Mouse (Mus musculus): ENCODE results near the gene Isoc2a. TPM values are rescaled to one million over a fixed set of nuclear protein-coding genes. Genes with fewer than 3 reads are reported as not detected.

The Isoc2a gene
- polyA plus RNA-seq, 1 experiment: not detected

GRCm38 (mm10) chr7:4925441-4926381 lies 48.8 kb downstream of the Isoc2a start, which contains the start of gene Ssc5d:
Gene Ssc5d, plus strand, starts transcription at chr7:4925785.
- TF ChIP-seq CTCF (IDR thresholded peaks at IDR 0.05; ENCODE audit: insufficient read depth, low read depth, low read length) (no peak), POLR2A (IDR thresholded peaks at IDR 0.05; ENCODE audit: insufficient read depth, low read depth, low read length) (no peak)
- Histone ChIP-seq H3K4me3 (ENCODE audit: insufficient read depth, low read depth, low read length) (peak within 1 kb of the TSS; percentile 45), H3K27ac (ENCODE audit: insufficient read depth, low read depth, low read length) (peak within 1 kb of the TSS; percentile 99), H3K4me1 (ENCODE audit: control insufficient read depth, insufficient read depth, low read length) (peaks cover 51% of the 10 kb centered on the region)
- 16% methylated on average over 6 of the region's 6 CpGs for WGBS

GRCm38 (mm10) chr7:4926849-4927248 lies 49.9 kb downstream of the Isoc2a start:
- WGBS: 85% methylated on average over 16 of the region's 16 CpGs
- H3K4me3 ChIP-seq (ENCODE audit: insufficient read depth, low read depth, low read length): no peak overlapping the region

GRCm38 (mm10) chr7:4927711-4928110 lies 50.8 kb downstream of the Isoc2a start:
- Histone ChIP-seq H3K4me3 (ENCODE audit: insufficient read depth, low read depth, low read length) (no peak overlapping the region), H3K4me1 (ENCODE audit: control insufficient read depth, insufficient read depth, low read length) (peaks cover 38% of the 10 kb centered on the region), H3K27ac (ENCODE audit: insufficient read depth, low read depth, low read length) (no peak overlapping the region)
- TF ChIP-seq CTCF (IDR thresholded peaks at IDR 0.05; ENCODE audit: insufficient read depth, low read depth, low read length) (no peak), POLR2A (IDR thresholded peaks at IDR 0.05; ENCODE audit: insufficient read depth, low read depth, low read length) (no peak)
- WGBS: 77% methylated on average over 8 of the region's 8 CpGs

More at GRCm38 (mm10) chr7:4926849-4927248, 49.9 kb downstream of the Isoc2a start:
- Histone ChIP-seq H3K27ac (ENCODE audit: insufficient read depth, low read depth, low read length) (no peak overlapping the region), H3K4me1 (ENCODE audit: control insufficient read depth, insufficient read depth, low read length) (peaks cover 40% of the 10 kb centered on the region)
- TF ChIP-seq CTCF (IDR thresholded peaks at IDR 0.05; ENCODE audit: insufficient read depth, low read depth, low read length) (no peak), POLR2A (IDR thresholded peaks at IDR 0.05; ENCODE audit: insufficient read depth, low read depth, low read length) (no peak)

GRCm38 (mm10) chr7:4928323-4928722 lies 51.4 kb downstream of the Isoc2a start:
- no peak overlapping the region for H3K4me3 ChIP-seq (ENCODE audit: insufficient read depth, low read depth, low read length)
- H3K27ac ChIP-seq (ENCODE audit: insufficient read depth, low read depth, low read length): no peak overlapping the region
- WGBS: 87% methylated on average over 17 of the region's 17 CpGs
- H3K4me1 ChIP-seq (ENCODE audit: control insufficient read depth, insufficient read depth, low read length): peaks cover 38% of the 10 kb centered on the region
- TF ChIP-seq POLR2A (IDR thresholded peaks at IDR 0.05; ENCODE audit: insufficient read depth, low read depth, low read length): no peak
- TF ChIP-seq CTCF (IDR thresholded peaks at IDR 0.05; ENCODE audit: insufficient read depth, low read depth, low read length): no peak

GRCm38 (mm10) chr7:4933103-4933502 lies 56.1 kb downstream of the Isoc2a start:
- TF ChIP-seq POLR2A (IDR thresholded peaks at IDR 0.05; ENCODE audit: insufficient read depth, low read depth, low read length) (no peak), CTCF (IDR thresholded peaks at IDR 0.05; ENCODE audit: insufficient read depth, low read depth, low read length) (no peak)
- 84% methylated on average over 12 of the region's 12 CpGs for WGBS
- H3K4me3 ChIP-seq (ENCODE audit: insufficient read depth, low read depth, low read length): no peak overlapping the region

GRCm38 (mm10) chr7:4934160-4934914 lies 57.4 kb downstream of the Isoc2a start:
- 48% methylated on average over 4 of the region's 4 CpGs for WGBS
- 0 out of 2 replicates have a peak, but pooled peaks cover 3% of the 10 kb centered on the region for H3K4me1 ChIP-seq (ENCODE audit: control insufficient read depth, insufficient read depth, low read length)
- H3K27ac ChIP-seq (ENCODE audit: insufficient read depth, low read depth, low read length): no peak overlapping the region
- TF ChIP-seq POLR2A (IDR thresholded peaks at IDR 0.05; ENCODE audit: insufficient read depth, low read depth, low read length) (no peak), CTCF (IDR thresholded peaks at IDR 0.05; ENCODE audit: insufficient read depth, low read depth, low read length) (no peak)
- no peak overlapping the region for H3K4me3 ChIP-seq (ENCODE audit: insufficient read depth, low read depth, low read length)

More at GRCm38 (mm10) chr7:4933103-4933502, 56.1 kb downstream of the Isoc2a start:
- H3K4me1 ChIP-seq (ENCODE audit: control insufficient read depth, insufficient read depth, low read length): 0 out of 2 replicates have a peak, but pooled peaks cover 3% of the 10 kb centered on the region
- H3K27ac ChIP-seq (ENCODE audit: insufficient read depth, low read depth, low read length): no peak overlapping the region

GRCm38 (mm10) chr7:4936832-4937231 lies 59.9 kb downstream of the Isoc2a start:
- H3K27ac ChIP-seq (ENCODE audit: insufficient read depth, low read depth, low read length): no peak overlapping the region
- TF ChIP-seq POLR2A (IDR thresholded peaks at IDR 0.05; ENCODE audit: insufficient read depth, low read depth, low read length) (no peak), CTCF (IDR thresholded peaks at IDR 0.05; ENCODE audit: insufficient read depth, low read depth, low read length) (no peak)
- H3K4me1 ChIP-seq (ENCODE audit: control insufficient read depth, insufficient read depth, low read length): no peaks in the 10 kb centered on the region
- 81% methylated on average over 10 of the region's 10 CpGs for whole genome bisulfite sequencing
- no peak overlapping the region for H3K4me3 ChIP-seq (ENCODE audit: insufficient read depth, low read depth, low read length)

- no peak overlapping the region for H3K27ac ChIP-seq (ENCODE audit: insufficient read depth, low read depth, low read length)
- TF ChIP-seq POLR2A (IDR thresholded peaks at IDR 0.05; ENCODE audit: insufficient read depth, low read depth, low read length) (no peak), CTCF (IDR thresholded peaks at IDR 0.05; ENCODE audit: insufficient read depth, low read depth, low read length) (no peak)
- no peak overlapping the region for H3K4me3 ChIP-seq (ENCODE audit: insufficient read depth, low read depth, low read length)
- H3K4me1 ChIP-seq (ENCODE audit: control insufficient read depth, insufficient read depth, low read length): no peaks in the 10 kb centered on the region
- 78% methylated on average over 11 of the region's 11 CpGs for WGBS
These were observed 60.4 kb downstream of the Isoc2a start for GRCm38 (mm10) chr7:4937392-4937791.

All from olfactory bulb, adult 2 months (tissue).